Mouse (Mus musculus) heart, embryonic 11.5 days (tissue): ENCODE results near the gene Adgre5. TPM values are rescaled to one million over a fixed set of nuclear protein-coding genes. Genes with fewer than 3 reads are reported as not detected.
A peak's percentile ranks its signal among the peaks of the same experiment; 100 is the strongest.

Experiments
- ATAC-seq: fragments of 200-750 bp; cut with Nextera tagmentation; replicated peaks from 2 replicates; pipeline ENCODE4 v1.8.0; 2017; ENCODE audit warnings: moderate library complexity; ENCODE audit not compliant: insufficient number of reproducible peaks, low FRiP score, low TSS enrichment
- H3K27ac ChIP-seq: fragments of 300-500 bp; sonication (generic); 2 replicates; pipeline ENCODE4 v1.5.1; 2014; ENCODE audit warnings: mild to moderate bottlenecking, low read depth, low read length
- H3K27me3 ChIP-seq: fragments of 300-500 bp; sonication (generic); 2 replicates; pipeline ENCODE4 v1.6.1; 2014; ENCODE audit warnings: mild to moderate bottlenecking, low read length, mixed read lengths; ENCODE audit not compliant: control insufficient read depth, insufficient read depth
- H3K36me3 ChIP-seq: fragments of 300-500 bp; sonication (generic); 2 replicates; pipeline ENCODE4 v1.6.1; 2014; ENCODE audit warnings: mild to moderate bottlenecking, low read length, moderate library complexity, mixed read lengths; ENCODE audit not compliant: control insufficient read depth, insufficient read depth
- H3K4me1 ChIP-seq: fragments of 300-500 bp; sonication (generic); 2 replicates; pipeline ENCODE4 v1.6.1; 2014; ENCODE audit warnings: low read length; ENCODE audit not compliant: control insufficient read depth, insufficient read depth
- H3K4me2 ChIP-seq: fragments of 300-500 bp; sonication (generic); 2 replicates; pipeline ENCODE4 v1.6.1; 2014; ENCODE audit warnings: mild to moderate bottlenecking, moderate library complexity
- H3K4me3 ChIP-seq: fragments of 300-500 bp; sonication (generic); 2 replicates; pipeline ENCODE4 v1.5.1; 2014; ENCODE audit warnings: low read depth, low read length
- H3K9ac ChIP-seq: fragments of 300-500 bp; sonication (generic); 2 replicates; pipeline ENCODE4 v1.6.1; 2014; ENCODE audit warnings: mild to moderate bottlenecking, low read depth, low read length, moderate library complexity
- H3K9me3 ChIP-seq: fragments of 300-500 bp; sonication (generic); replicated peaks from 2 replicates; pipeline ENCODE4 v1.6.1; 2016; ENCODE audit warnings: low read length; ENCODE audit not compliant: control insufficient read depth
- WGBS: fragments of 180-500 bp; shearing (Covaris S2); extraction: QIAGEN DNeasy Blood & Tissue Kit; methylation state at CpG from one replicate; pipeline ENCODE4 v1.1.7; 2014; ENCODE audit not compliant: insufficient replicate concordance; 5-methylcytosine and 5-hydroxymethylcytosine counted together
- polyA plus RNA-seq: library from polyadenylated mRNA; unstranded; fragments of >200 nt; fragmentation: Nextera tagmentation; extraction: Ambion mirVana; gene quantifications from 2 replicates; pipeline ENCODE4 v1.2.1, GENCODE M21; 2014

Adgre5 gene
- polyA plus RNA-seq, 1 experiment from 2014 or later = 17.6 TPM

- no peaks in the 10 kb centered on the region for H3K36me3 ChIP-seq
- H3K27ac ChIP-seq = peak overlapping the region; percentile 50
- no peak overlapping the region; the same call in 1 of the 2 replicates for H3K4me2 ChIP-seq
- no peaks in the 10 kb centered on the region for H3K27me3 ChIP-seq
- whole genome bisulfite sequencing = 61% methylated on average over 4 of the region's 4 CpGs
- no peaks in the 10 kb centered on the region for H3K9me3 ChIP-seq
- peaks cover 24% of the 10 kb centered on the region for H3K4me1 ChIP-seq
- H3K9ac ChIP-seq = 0 out of 2 replicates have a peak overlapping the region, but pooled peaks have one; percentile 34
- H3K4me3 ChIP-seq = no peak overlapping the region
- no peak for ATAC-seq
Measured at GRCm38 (mm10) chr8:83737852-83738562, 3.1 kb downstream of the Adgre5 start.

- no peaks in the 10 kb centered on the region for H3K27me3 ChIP-seq
- H3K27ac ChIP-seq = no peak overlapping the region; the same call in 1 of the 2 replicates
- 79% methylated on average over 4 of the region's 4 CpGs for WGBS
- no peak overlapping the region; the same call in 1 of the 2 replicates for H3K4me2 ChIP-seq
- no peak for ATAC-seq
- H3K9ac ChIP-seq = no peak overlapping the region
- H3K4me1 ChIP-seq = peaks cover 24% of the 10 kb centered on the region
- H3K36me3 ChIP-seq = no peaks in the 10 kb centered on the region
- no peak overlapping the region for H3K4me3 ChIP-seq
- H3K9me3 ChIP-seq = no peaks in the 10 kb centered on the region
Measured at GRCm38 (mm10) chr8:83737346-83737745, 3.8 kb downstream of the Adgre5 start.

GRCm38 (mm10) chr8:83736681-83737080, 4.4 kb downstream of the Adgre5 start:
- Histone ChIP-seq H3K27ac (no peak overlapping the region), H3K4me3 (no peak overlapping the region), H3K27me3 (no peaks in the 10 kb centered on the region), H3K4me2 (no peak overlapping the region), H3K9ac (no peak overlapping the region), H3K9me3 (no peaks in the 10 kb centered on the region), H3K4me1 (peaks cover 24% of the 10 kb centered on the region), H3K36me3 (no peaks in the 10 kb centered on the region)
- no peak for ATAC-seq
- 89% methylated on average over 4 of the region's 4 CpGs for WGBS

GRCm38 (mm10) chr8:83732919-83733318, 8.2 kb downstream of the Adgre5 start:
- Histone ChIP-seq H3K36me3 (no peaks in the 10 kb centered on the region; the same call in 1 of the 2 replicates), H3K27ac (no peak overlapping the region), H3K4me2 (no peak overlapping the region), H3K4me3 (no peak overlapping the region), H3K9me3 (no peaks in the 10 kb centered on the region), H3K27me3 (no peaks in the 10 kb centered on the region), H3K9ac (no peak overlapping the region), H3K4me1 (peaks cover 5% of the 10 kb centered on the region)
- no peak for ATAC-seq
- WGBS = 80% methylated on average over 6 of the region's 6 CpGs

GRCm38 (mm10) chr8:83731906-83732305, 9.2 kb downstream of the Adgre5 start:
- ATAC-seq = no peak
- Histone ChIP-seq H3K4me2 (no peak overlapping the region), H3K4me3 (no peak overlapping the region), H3K9me3 (no peaks in the 10 kb centered on the region), H3K36me3 (no peaks in the 10 kb centered on the region; the same call in 1 of the 2 replicates), H3K27me3 (no peaks in the 10 kb centered on the region), H3K9ac (no peak overlapping the region), H3K27ac (no peak overlapping the region), H3K4me1 (no peaks in the 10 kb centered on the region)
- 69% methylated on average over 5 of the region's 5 CpGs for WGBS

- Histone ChIP-seq H3K4me1 (no peaks in the 10 kb centered on the region), H3K9me3 (no peaks in the 10 kb centered on the region), H3K27ac (no peak overlapping the region), H3K9ac (no peak overlapping the region), H3K36me3 (peaks cover 10% of the 10 kb centered on the region), H3K4me2 (no peak overlapping the region), H3K4me3 (no peak overlapping the region), H3K27me3 (no peaks in the 10 kb centered on the region)
- WGBS = 68% methylated on average over 11 of the region's 11 CpGs
- no peak for ATAC-seq
Measured at GRCm38 (mm10) chr8:83729009-83729807, 11.9 kb downstream of the Adgre5 start.

- H3K36me3 ChIP-seq = peaks cover 43% of the 10 kb centered on the region
- no peak overlapping the region for H3K27ac ChIP-seq
- no peak overlapping the region for H3K9ac ChIP-seq
- no peak for ATAC-seq
- no peak overlapping the region for H3K4me2 ChIP-seq
- H3K4me3 ChIP-seq = no peak overlapping the region
- H3K4me1 ChIP-seq = no peaks in the 10 kb centered on the region
- 92% methylated on average over 8 of the region's 8 CpGs for WGBS
- no peaks in the 10 kb centered on the region for H3K27me3 ChIP-seq
- no peaks in the 10 kb centered on the region for H3K9me3 ChIP-seq
Measured at GRCm38 (mm10) chr8:83725521-83726102, 15.5 kb downstream of the Adgre5 start.

- no peaks in the 10 kb centered on the region for H3K9me3 ChIP-seq
- 56% methylated on average over 15 of the region's 15 CpGs for WGBS
Measured at GRCm38 (mm10) chr8:83724697-83725482, 16.2 kb downstream of the Adgre5 start.

More at GRCm38 (mm10) chr8:83724697-83725482, 16.2 kb downstream of the Adgre5 start:
- Histone ChIP-seq H3K4me1 (no peaks in the 10 kb centered on the region), H3K27ac (no peak overlapping the region), H3K27me3 (no peaks in the 10 kb centered on the region), H3K4me2 (no peak overlapping the region), H3K9ac (no peak overlapping the region), H3K4me3 (no peak overlapping the region), H3K36me3 (peaks cover 50% of the 10 kb centered on the region)
- no peak for ATAC-seq
